Mouse (Mus musculus) midbrain, embryonic 15.5 days (tissue): ENCODE measurements around the gene Snta1. TPM values are rescaled to one million over a fixed set of nuclear protein-coding genes. Genes with fewer than 3 reads are reported as not detected.

Source experiments
- ATAC-seq: fragments of 200-750 bp; cut with Nextera tagmentation; replicated peaks from 2 replicates; pipeline ENCODE4 v1.8.0; 2017; ENCODE audit warnings: moderate TSS enrichment
- H3K27ac ChIP-seq: fragments of 300-500 bp; sonication (generic); 2 replicates; pipeline ENCODE4 v1.5.1; 2015; ENCODE audit warnings: mild to moderate bottlenecking, inconsistent platforms
- H3K27me3 ChIP-seq: fragments of 300-500 bp; sonication (generic); replicated peaks from 2 replicates; pipeline ENCODE4 v1.6.1; 2015; ENCODE audit warnings: inconsistent platforms
- H3K36me3 ChIP-seq: fragments of 300-500 bp; sonication (generic); replicated peaks from 2 replicates; pipeline ENCODE4 v1.6.1; 2015; ENCODE audit warnings: inconsistent platforms
- H3K4me1 ChIP-seq: fragments of 300-500 bp; sonication (generic); 2 replicates; pipeline ENCODE4 v1.6.1; 2015; ENCODE audit warnings: inconsistent platforms
- H3K4me2 ChIP-seq: fragments of 300-500 bp; sonication (generic); 2 replicates; pipeline ENCODE4 v1.6.1; 2015; ENCODE audit warnings: inconsistent platforms, mild to moderate bottlenecking, moderate library complexity
- H3K4me3 ChIP-seq: fragments of 300-500 bp; sonication (generic); 2 replicates; pipeline ENCODE4 v1.5.1; 2015; ENCODE audit warnings: mild to moderate bottlenecking, inconsistent platforms
- H3K9ac ChIP-seq: fragments of 300-500 bp; sonication (generic); 2 replicates; pipeline ENCODE4 v1.6.1; 2015; ENCODE audit warnings: mild to moderate bottlenecking, inconsistent platforms
- H3K9me3 ChIP-seq: fragments of 300-500 bp; sonication (generic); 2 replicates; pipeline ENCODE4 v1.6.1; 2016; ENCODE audit warnings: inconsistent platforms
- WGBS: fragments of 180-500 bp; shearing (Covaris S2); methylation state at CpG from one replicate; pipeline ENCODE4 v1.1.7; 2015; ENCODE audit warnings: mixed read lengths; 5-methylcytosine and 5-hydroxymethylcytosine counted together
- polyA plus RNA-seq: library from polyadenylated mRNA; unstranded; fragments of >200 nt; fragmentation: Nextera tagmentation; extraction: Ambion mirVana; gene quantifications from 2 replicates; pipeline ENCODE4 v1.2.1, GENCODE M21; 2015

The Snta1 gene
- polyA plus RNA-seq, 1 experiment from 2014 or later = 10.2 TPM

- WGBS = 71% methylated on average over 1 of the region's 1 CpGs
- H3K9ac ChIP-seq = no peak overlapping the region
Measured at GRCm38 (mm10) chr2:154338161-154338560, 69.7 kb downstream of the Snta1 start.

GRCm38 (mm10) chr2:154335572-154335971, 72.3 kb downstream of the Snta1 start:
- H3K4me1 ChIP-seq = no peaks in the 10 kb centered on the region
- 81% methylated on average over 4 of the region's 4 CpGs for WGBS
- H3K9me3 ChIP-seq = no peaks in the 10 kb centered on the region
- H3K36me3 ChIP-seq = no peaks in the 10 kb centered on the region; the same call in 1 of the 2 replicates
- no peaks in the 10 kb centered on the region for H3K27me3 ChIP-seq
- H3K27ac ChIP-seq = no peak overlapping the region
- no peak overlapping the region for H3K4me2 ChIP-seq
- H3K4me3 ChIP-seq = no peak overlapping the region
- H3K9ac ChIP-seq = no peak overlapping the region
- ATAC-seq = no peak

More at GRCm38 (mm10) chr2:154338161-154338560, 69.7 kb downstream of the Snta1 start:
- H3K4me1 ChIP-seq = no peaks in the 10 kb centered on the region
- H3K27ac ChIP-seq = no peak overlapping the region
- ATAC-seq = no peak
- peaks cover 8% of the 10 kb centered on the region; the same call in 1 of the 2 replicates for H3K36me3 ChIP-seq
- H3K4me2 ChIP-seq = no peak overlapping the region
- no peaks in the 10 kb centered on the region for H3K27me3 ChIP-seq
- H3K9me3 ChIP-seq = no peaks in the 10 kb centered on the region
- H3K4me3 ChIP-seq = no peak overlapping the region

- Histone ChIP-seq H3K4me3 (no peak overlapping the region), H3K4me1 (no peaks in the 10 kb centered on the region), H3K27me3 (no peaks in the 10 kb centered on the region), H3K9me3 (no peaks in the 10 kb centered on the region), H3K9ac (no peak overlapping the region), H3K27ac (no peak overlapping the region), H3K36me3 (no peaks in the 10 kb centered on the region), H3K4me2 (no peak overlapping the region)
- WGBS = 90% methylated on average over 3 of the region's 3 CpGs
- ATAC-seq = no peak
Measured at GRCm38 (mm10) chr2:154326852-154327251, 81.0 kb downstream of the Snta1 start.

Other genes starting within 250 kb of the Snta1 start
- gene Bpifa5, start 245.5 kb downstream of the Snta1 start, polyA plus RNA-seq = not detected in 2 replicates
- 0.50 and 0.66 TPM in 2 replicates for gene Bpifb1, start 217.3 kb downstream of the Snta1 start, polyA plus RNA-seq
- 0.13 and 0.41 TPM in 2 replicates for gene Bpifb5, start 184.4 kb downstream of the Snta1 start, polyA plus RNA-seq
- gene Bpifb9a, start 150.2 kb downstream of the Snta1 start, polyA plus RNA-seq = not detected in 2 replicates
- not detected in 2 replicates for gene Bpifb9b, start 100.9 kb downstream of the Snta1 start, polyA plus RNA-seq
- 14.0 and 16.5 TPM in 2 replicates for gene Cdk5rap1, start 35.1 kb downstream of the Snta1 start, polyA plus RNA-seq
- gene Cbfa2t2, start 28.4 kb upstream of the Snta1 start, polyA plus RNA-seq = 55.8 and 59.3 TPM in 2 replicates
- 1.8 and 2.1 TPM in 2 replicates for gene 1700003F12Rik, start 139.0 kb upstream of the Snta1 start, polyA plus RNA-seq
- 0.36 and 0.60 TPM in 2 replicates for gene Actl10, start 143.7 kb upstream of the Snta1 start, polyA plus RNA-seq
- gene Necab3, start 150.8 kb upstream of the Snta1 start, polyA plus RNA-seq = 15.4 and 18.0 TPM in 2 replicates
- gene E2f1, start 161.8 kb upstream of the Snta1 start, polyA plus RNA-seq = 5.4 and 7.1 TPM in 2 replicates
- 15.7 and 15.9 TPM in 2 replicates for gene Pxmp4, start 195.6 kb upstream of the Snta1 start, polyA plus RNA-seq
- gene Zfp341, start 205.2 kb upstream of the Snta1 start, polyA plus RNA-seq = 2.6 and 3.1 TPM in 2 replicates
- gene 4930519P11Rik, start 205.3 kb upstream of the Snta1 start, polyA plus RNA-seq = 0.50 and 0.78 TPM in 2 replicates
- 27.9 and 28.4 TPM in 2 replicates for gene Chmp4b, start 243.6 kb upstream of the Snta1 start, polyA plus RNA-seq